Mouse (Mus musculus) lung, postnatal 4 days (tissue): ENCODE measurements around the gene Uap1.
"Not testable (repeated sequence)": the region's sequence is repeated elsewhere in the genome, so short reads cannot be mapped to it uniquely, and the experiment has no call there.

Experiments used
- DNase-seq, 2 experiments: peaks; one replicate each; pipeline ENCODE4 v3.0.0; 2021

The Uap1 gene

DNA sequence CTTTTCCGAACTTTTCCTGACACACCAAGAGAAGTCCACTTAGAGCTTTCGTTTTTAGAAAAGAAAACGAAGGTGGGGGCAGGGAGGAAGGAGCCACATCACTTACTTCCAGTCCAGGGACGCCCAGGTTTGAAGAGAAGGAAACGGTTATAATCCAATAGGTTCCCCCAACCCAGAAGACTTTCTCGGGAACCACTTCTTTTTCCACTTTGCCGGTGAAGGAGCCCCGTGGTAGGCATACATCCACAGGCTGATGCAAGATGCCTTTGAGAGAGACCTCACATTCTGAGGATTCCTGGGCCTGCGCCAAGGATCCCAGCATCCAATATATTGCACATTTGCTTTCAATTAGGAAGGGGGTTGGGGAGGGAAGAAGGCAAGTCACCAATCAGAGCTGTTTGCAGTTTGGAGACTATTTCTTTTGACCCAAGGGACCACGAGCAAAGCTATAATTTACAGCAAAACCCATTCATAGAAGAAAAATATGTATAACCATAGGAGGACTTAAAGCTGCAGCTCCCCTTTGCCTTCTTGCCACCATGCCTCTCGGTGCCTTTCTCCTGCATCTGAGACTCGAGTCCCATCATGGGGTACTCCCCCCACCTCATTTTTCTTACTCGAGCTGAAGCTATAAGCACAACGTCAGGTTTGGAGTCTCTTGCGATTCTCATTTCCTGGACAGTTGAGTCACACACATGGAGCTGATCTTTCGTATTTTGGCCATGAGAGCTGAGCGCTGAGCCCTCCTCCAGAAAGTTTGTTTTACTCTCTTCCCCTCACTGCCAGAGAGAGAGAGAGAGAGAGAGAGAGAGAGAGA lies 64.0 kb downstream of the Uap1 start, which contains the start of gene Ddr2:
TSS of gene Ddr2 (minus strand) at position 247 of the 817 bp plus-strand sequence.
- DNase-seq = peak; percentile 67 to 82

DNA sequence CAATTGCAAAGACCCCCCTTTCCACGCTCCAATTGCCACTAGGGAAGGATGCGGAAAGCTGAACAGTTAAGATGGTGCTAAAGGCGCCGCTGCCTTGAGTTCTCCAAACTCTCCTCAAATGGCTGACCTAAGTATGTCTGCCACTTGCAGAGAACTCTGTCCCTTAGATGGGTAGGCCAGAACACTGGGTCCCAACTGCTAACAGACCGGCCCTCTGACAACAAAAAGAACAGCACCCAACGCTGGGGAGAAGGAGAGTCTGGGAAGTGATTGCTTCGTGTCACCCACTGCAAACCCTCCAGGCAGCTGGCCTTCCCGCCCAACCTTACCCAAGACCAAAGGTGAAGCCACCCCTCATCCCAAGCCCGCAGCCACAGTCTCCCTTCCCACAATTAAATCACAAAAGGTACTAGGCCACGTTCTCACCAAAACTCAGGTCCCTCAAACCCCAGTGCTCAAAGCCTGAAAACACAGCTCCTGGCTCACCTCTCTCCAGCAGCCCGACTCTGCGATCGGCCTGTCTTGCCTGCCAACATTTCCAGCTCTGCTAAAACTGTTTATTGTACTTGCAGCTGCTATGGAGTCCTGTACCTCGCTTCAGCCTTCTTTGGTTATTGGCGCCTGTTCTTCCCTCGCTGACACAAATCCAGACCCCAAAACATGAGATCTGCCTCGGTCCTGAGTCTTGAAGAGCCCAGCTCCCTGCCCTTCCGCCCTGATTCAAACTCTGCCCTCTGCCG lies 64.8 kb downstream of the Uap1 start:
- peak; percentile 29 to 40 for DNase-seq

DNA sequence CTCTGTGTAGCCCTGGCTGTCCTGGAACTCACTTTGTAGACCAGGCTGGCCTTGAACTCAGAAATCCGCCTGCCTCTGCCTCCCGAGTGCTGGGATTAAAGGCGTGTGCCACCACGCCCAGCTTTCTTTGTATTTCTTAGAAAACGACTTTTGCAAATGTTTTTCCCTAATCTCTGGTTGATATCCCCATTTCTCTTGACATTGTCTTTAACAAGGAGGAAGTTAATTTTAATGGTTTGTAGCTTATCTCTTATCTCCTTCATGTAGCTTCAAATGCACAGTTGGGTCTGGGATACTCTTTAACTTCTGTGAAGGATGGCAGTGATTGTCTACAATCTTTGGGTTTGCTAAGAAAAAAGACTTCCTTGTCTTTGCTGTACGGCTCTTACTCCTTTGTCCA lies 71.9 kb downstream of the Uap1 start:
- DNase-seq = not testable (repeated sequence)
